Mouse (Mus musculus): ENCODE measurements around the gene Alpk3. TPM values are rescaled to one million over a fixed set of nuclear protein-coding genes. Genes with fewer than 3 reads are reported as not detected.
"Not testable (repeated sequence)": the region's sequence is repeated elsewhere in the genome, so short reads cannot be mapped to it uniquely, and the experiment has no call there.

Alpk3 gene
- polyA plus RNA-seq, 1 experiment from 2014 or later: 0.23 TPM

DNA sequence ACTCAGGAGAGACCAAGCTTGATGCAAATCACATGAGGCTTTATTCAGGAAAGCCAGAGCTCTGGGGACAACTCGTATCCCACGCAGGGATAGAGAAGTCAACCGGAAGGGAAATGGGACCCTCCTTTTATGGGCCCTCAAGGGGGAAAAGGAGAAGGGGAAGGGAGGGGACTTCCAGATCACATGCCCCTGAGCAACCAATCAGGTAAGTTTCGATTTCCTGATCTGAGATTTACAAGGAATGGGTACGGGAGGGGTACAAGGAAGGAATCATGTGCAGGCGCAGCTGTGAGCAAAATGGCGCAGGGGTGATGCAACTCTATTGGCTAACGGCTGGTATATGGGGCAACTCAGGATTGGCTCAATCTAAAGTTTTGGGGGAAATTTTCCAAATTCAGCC is 93.8 kb downstream of the Alpk3 start:
- ATAC-seq (ENCODE audit: insufficient read depth): no peak
- H3K27me3 ChIP-seq: no peaks in the 10 kb centered on the region
- 77% methylated on average over 8 of the region's 8 CpGs for WGBS (ENCODE audit: insufficient replicate concordance)
- no peaks in the 10 kb centered on the region; the same call in 1 of the 2 replicates for H3K36me3 ChIP-seq (replicated peaks)
- H3K9me3 ChIP-seq (replicated peaks): no peaks in the 10 kb centered on the region
- H3K4me2 ChIP-seq: no peak overlapping the region
- no peak overlapping the region for H3K9ac ChIP-seq
- no peak overlapping the region for H3K27ac ChIP-seq (replicated peaks)
- no peak overlapping the region for H3K4me3 ChIP-seq (replicated peaks)
- H3K4me1 ChIP-seq (replicated peaks): peaks cover 11% of the 10 kb centered on the region

DNA sequence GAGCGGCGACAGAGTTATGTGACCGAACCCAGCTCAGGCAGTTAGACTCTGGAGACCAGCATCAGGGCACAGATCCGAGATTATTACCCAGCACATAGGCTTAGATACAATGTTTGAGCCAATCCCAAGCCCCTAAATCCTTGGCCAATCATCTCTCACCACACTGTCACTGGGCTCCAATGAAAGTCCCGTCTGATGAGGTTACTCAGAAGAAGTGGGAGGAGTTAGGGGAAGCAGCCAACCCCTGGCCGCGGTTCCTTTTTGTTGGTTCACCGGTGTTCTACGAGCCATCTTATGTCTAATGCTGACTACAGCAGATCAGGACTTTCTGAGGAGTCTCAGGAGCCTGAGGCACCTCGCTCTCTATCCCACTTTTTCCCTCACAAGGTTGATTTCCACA is 94.9 kb downstream of the Alpk3 start:
- no peak overlapping the region for H3K4me2 ChIP-seq
- H3K27ac ChIP-seq (replicated peaks): no peak overlapping the region
- no peaks in the 10 kb centered on the region for H3K9me3 ChIP-seq (replicated peaks)
- H3K4me1 ChIP-seq (replicated peaks): peaks cover 11% of the 10 kb centered on the region
- ATAC-seq (ENCODE audit: insufficient read depth): no peak
- H3K27me3 ChIP-seq: no peaks in the 10 kb centered on the region
- WGBS (ENCODE audit: insufficient replicate concordance): 81% methylated on average over 10 of the region's 10 CpGs
- no peak overlapping the region for H3K4me3 ChIP-seq (replicated peaks)
- no peak overlapping the region for H3K9ac ChIP-seq
- no peaks in the 10 kb centered on the region for H3K36me3 ChIP-seq (replicated peaks)

DNA sequence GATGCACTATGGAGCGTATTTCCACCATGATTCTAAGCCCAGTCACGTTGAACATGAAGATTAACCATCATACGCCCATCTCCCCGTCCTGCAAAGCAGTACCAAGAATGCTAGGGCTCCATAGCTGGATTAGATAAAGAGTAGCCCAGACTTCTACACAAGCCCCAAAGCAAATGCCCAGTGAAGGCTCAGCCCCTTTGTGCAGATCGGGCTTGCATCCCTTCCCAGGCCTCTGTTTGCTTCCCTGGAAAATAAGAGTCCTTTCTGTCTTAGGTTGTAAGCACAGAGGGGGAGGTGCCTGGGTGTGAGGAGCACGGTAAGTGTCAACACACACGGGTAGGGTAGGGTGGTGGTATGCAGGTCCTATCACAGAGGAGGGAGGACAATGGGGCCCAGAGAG is 95.4 kb downstream of the Alpk3 start:
- no peak for ATAC-seq (ENCODE audit: insufficient read depth)
- WGBS (ENCODE audit: insufficient replicate concordance): 71% methylated on average over 7 of the region's 7 CpGs
- Histone ChIP-seq H3K4me2 (no peak overlapping the region), H3K36me3 (replicated peaks) (no peaks in the 10 kb centered on the region), H3K27me3 (no peaks in the 10 kb centered on the region), H3K9me3 (replicated peaks) (no peaks in the 10 kb centered on the region), H3K4me3 (replicated peaks) (no peak overlapping the region), H3K4me1 (replicated peaks) (peaks cover 11% of the 10 kb centered on the region), H3K27ac (replicated peaks) (no peak overlapping the region), H3K9ac (no peak overlapping the region)

DNA sequence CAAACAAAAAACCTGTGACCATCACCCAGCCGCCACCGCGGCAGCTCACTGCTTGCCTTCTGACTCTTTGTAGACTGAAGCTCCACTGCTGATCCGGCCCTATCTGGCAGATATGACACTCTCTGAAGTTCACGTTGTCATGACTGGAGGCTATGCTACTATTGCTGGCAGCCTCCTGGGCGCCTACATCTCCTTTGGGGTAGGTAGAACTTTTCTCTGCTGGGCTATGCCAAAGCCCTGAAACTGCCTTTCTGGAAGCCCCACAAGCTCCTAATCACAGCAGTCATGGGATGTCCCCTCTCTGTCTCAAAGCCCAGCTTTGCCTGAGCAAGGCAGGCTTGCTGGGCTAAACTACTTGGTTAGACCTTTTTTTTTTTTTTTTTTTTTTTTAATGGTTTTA is 95.9 kb downstream of the Alpk3 start:
- Histone ChIP-seq H3K9ac (no peak overlapping the region), H3K4me3 (replicated peaks) (no peak overlapping the region), H3K4me1 (replicated peaks) (peaks cover 11% of the 10 kb centered on the region), H3K36me3 (replicated peaks) (no peaks in the 10 kb centered on the region), H3K27ac (replicated peaks) (no peak overlapping the region), H3K4me2 (no peak overlapping the region), H3K9me3 (replicated peaks) (no peaks in the 10 kb centered on the region), H3K27me3 (no peaks in the 10 kb centered on the region)
- ATAC-seq (ENCODE audit: insufficient read depth): no peak
- WGBS (ENCODE audit: insufficient replicate concordance): 68% methylated on average over 6 of the region's 6 CpGs

GRCm38 (mm10) chr7:81154244-81154643 is 96.8 kb downstream of the Alpk3 start:
- H3K4me1 ChIP-seq (replicated peaks): peaks cover 11% of the 10 kb centered on the region
- not testable (repeated sequence) for H3K4me2 ChIP-seq; H3K9me3 ChIP-seq (replicated peaks); ATAC-seq (ENCODE audit: insufficient read depth); H3K27ac ChIP-seq (replicated peaks); H3K9ac ChIP-seq; H3K27me3 ChIP-seq; H3K36me3 ChIP-seq (replicated peaks); H3K4me3 ChIP-seq (replicated peaks)

- ATAC-seq (ENCODE audit: insufficient read depth): no peak
- H3K4me2 ChIP-seq: no peak overlapping the region
- no peaks in the 10 kb centered on the region for H3K27me3 ChIP-seq
- peaks cover 4% of the 10 kb centered on the region for H3K4me1 ChIP-seq (replicated peaks)
- H3K9me3 ChIP-seq (replicated peaks): no peaks in the 10 kb centered on the region
- H3K27ac ChIP-seq (replicated peaks): no peak overlapping the region
- WGBS (ENCODE audit: insufficient replicate concordance): 2% methylated on average over 3 of the region's 3 CpGs
- H3K9ac ChIP-seq: no peak overlapping the region
- no peaks in the 10 kb centered on the region for H3K36me3 ChIP-seq (replicated peaks)
- no peak overlapping the region for H3K4me3 ChIP-seq (replicated peaks)
Measured at GRCm38 (mm10) chr7:81154960-81155359, 97.6 kb downstream of the Alpk3 start.

Other genes with a start within 250 kb of the Alpk3 start
- 14.4 and 15.5 TPM in 2 replicates for gene Iqgap1, start 231.6 kb upstream of the Alpk3 start, polyA plus RNA-seq (2015; fragmentation: Nextera tagmentation; extraction: Ambion mirVana)
- gene Zscan2, start 196.7 kb upstream of the Alpk3 start, polyA plus RNA-seq (2015; fragmentation: Nextera tagmentation; extraction: Ambion mirVana): 0.26 and 0.45 TPM in 2 replicates
- 13.2 and 13.7 TPM in 2 replicates for gene Wdr73, start 156.3 kb upstream of the Alpk3 start, polyA plus RNA-seq (2015; fragmentation: Nextera tagmentation; extraction: Ambion mirVana)
- 0.93 and 1.3 TPM in 2 replicates for gene Nmb, start 152.5 kb upstream of the Alpk3 start, polyA plus RNA-seq (2015; fragmentation: Nextera tagmentation; extraction: Ambion mirVana)
- 96.7 and 103 TPM in 2 replicates for gene Sec11a, start 109.8 kb upstream of the Alpk3 start, polyA plus RNA-seq (2015; fragmentation: Nextera tagmentation; extraction: Ambion mirVana)
- 5.5 and 6.8 TPM in 2 replicates for gene Zfp592, start 63.9 kb upstream of the Alpk3 start, polyA plus RNA-seq (2015; fragmentation: Nextera tagmentation; extraction: Ambion mirVana)
- gene Slc28a1, start 57.2 kb downstream of the Alpk3 start, polyA plus RNA-seq (2015; fragmentation: Nextera tagmentation; extraction: Ambion mirVana): 1.0 and 1.1 TPM in 2 replicates
- 1.8 and 2.2 TPM in 2 replicates for gene Pde8a, start 156.0 kb downstream of the Alpk3 start, polyA plus RNA-seq (2015; fragmentation: Nextera tagmentation; extraction: Ambion mirVana)

Measured in liver, embryonic 15.5 days (tissue).